Mouse (Mus musculus) thymus, adult 2 months (tissue): ENCODE results near the gene Dok4.

Source experiments
- CTCF ChIP-seq: fragments of 200-500 bp; IDR thresholded peaks from 2 replicates; pipeline ENCODE4 v1.5.1; 2012; ENCODE audit warnings: mild to moderate bottlenecking, control low read depth, low read length, moderate library complexity, borderline replicate concordance; ENCODE audit not compliant: control insufficient read depth, poor library complexity, insufficient read depth; ENCODE audit errors: extremely low read depth
- POLR2A ChIP-seq: fragments of 200-500 bp; IDR thresholded peaks from 2 replicates; pipeline ENCODE4 v1.6.1; 2012; ENCODE audit warnings: mild to moderate bottlenecking, low read length, control low read depth, moderate library complexity; ENCODE audit not compliant: control insufficient read depth, poor library complexity, insufficient read depth; ENCODE audit errors: extremely low read depth

GRCm38 (mm10) chr8:94817933-94818332 lies 58.2 kb downstream of the Dok4 start:
- no peak for TF ChIP-seq POLR2A
- TF ChIP-seq CTCF, result no peak
